Mouse (Mus musculus): ENCODE data around the gene Cryba2.
A peak's percentile ranks its signal among the peaks of the same experiment; 100 is the strongest.

Gene Cryba2

GRCm38 (mm10) chr1:74893134-74893855 lies at the start of gene Cryba2:
Gene Cryba2 (minus strand): TSS chr1:74893143.
- no peak for DNase-seq (ENCODE audit: low read depth)

GRCm38 (mm10) chr1:74941651-74942360 lies 48.9 kb upstream of the Cryba2 start:
- DNase-seq (ENCODE audit: low read depth), result no peak

- DNase-seq (ENCODE audit: low read depth), result no peak
Observed at GRCm38 (mm10) chr1:74939762-74940161, 46.8 kb upstream of the Cryba2 start.

GRCm38 (mm10) chr1:74936221-74936830 lies 43.4 kb upstream of the Cryba2 start:
- DNase-seq (ENCODE audit: low read depth), result no peak

- DNase-seq (ENCODE audit: low read depth), result no peak
Observed at GRCm38 (mm10) chr1:74935402-74935801, 42.5 kb upstream of the Cryba2 start, which contains the start of gene Cfap65. Gene Cfap65 (minus strand): TSS chr1:74935599.

GRCm38 (mm10) chr1:74927621-74928296 lies 34.8 kb upstream of the Cryba2 start:
- DNase-seq (ENCODE audit: low read depth), result no peak

- no peak for DNase-seq (ENCODE audit: low read depth)
Observed at GRCm38 (mm10) chr1:74926721-74927120, 33.8 kb upstream of the Cryba2 start.

- DNase-seq (ENCODE audit: low read depth), result no peak
Observed at GRCm38 (mm10) chr1:74924464-74924863, 31.5 kb upstream of the Cryba2 start.

- DNase-seq (ENCODE audit: low read depth), result no peak
Observed at GRCm38 (mm10) chr1:74915706-74916105, 22.8 kb upstream of the Cryba2 start.

GRCm38 (mm10) chr1:74902191-74902590 lies 9.2 kb upstream of the Cryba2 start:
- DNase-seq (ENCODE audit: low read depth), result no peak

- peak; percentile 36 for DNase-seq (ENCODE audit: low read depth)
Observed at GRCm38 (mm10) chr1:74901686-74902085, 8.7 kb upstream of the Cryba2 start.

- no peak for DNase-seq (ENCODE audit: low read depth)
Observed at GRCm38 (mm10) chr1:74900341-74901285, 7.7 kb upstream of the Cryba2 start.

GRCm38 (mm10) chr1:74898656-74899431 lies 5.9 kb upstream of the Cryba2 start:
- DNase-seq (ENCODE audit: low read depth), result no peak

GRCm38 (mm10) chr1:74897976-74898375 lies 5.0 kb upstream of the Cryba2 start:
- no peak for DNase-seq (ENCODE audit: low read depth)

GRCm38 (mm10) chr1:74894966-74895365 lies 2.0 kb upstream of the Cryba2 start:
- peak; percentile 51 for DNase-seq (ENCODE audit: low read depth)

- DNase-seq (ENCODE audit: low read depth), result no peak
Observed at GRCm38 (mm10) chr1:74892351-74893133, 401 bp downstream of the Cryba2 start.

- no peak for DNase-seq (ENCODE audit: low read depth)
Observed at GRCm38 (mm10) chr1:74891513-74891912, 1.4 kb downstream of the Cryba2 start.

GRCm38 (mm10) chr1:74885369-74886042 lies 7.4 kb downstream of the Cryba2 start, which contains the start of gene Fev:
Gene Fev (minus strand): TSS chr1:74885419.
- no peak for DNase-seq (ENCODE audit: low read depth)
